Mouse (Mus musculus): ENCODE data around the gene Hdgfl2.

Gene Hdgfl2

GRCm38 (mm10) chr17:56131136-56131535 is 51.7 kb downstream of the Hdgfl2 start:
- DNase-seq (ENCODE audit: low spot score): no peak

- DNase-seq (ENCODE audit: low spot score): peak; percentile 78
Observed at GRCm38 (mm10) chr17:56131814-56132213, 52.4 kb downstream of the Hdgfl2 start.

GRCm38 (mm10) chr17:56132661-56133060 is 53.2 kb downstream of the Hdgfl2 start:
- DNase-seq (ENCODE audit: low spot score): peak; percentile 71

- DNase-seq (ENCODE audit: low spot score): no peak
Observed at GRCm38 (mm10) chr17:56133457-56134363, 54.3 kb downstream of the Hdgfl2 start.

GRCm38 (mm10) chr17:56134463-56134971 is 55.1 kb downstream of the Hdgfl2 start:
- DNase-seq (ENCODE audit: low spot score): peak; percentile 35

- DNase-seq (ENCODE audit: low spot score): no peak
Observed at GRCm38 (mm10) chr17:56136558-56136957, 57.1 kb downstream of the Hdgfl2 start.

GRCm38 (mm10) chr17:56137839-56138613 is 58.6 kb downstream of the Hdgfl2 start:
- DNase-seq (ENCODE audit: low spot score): no peak

GRCm38 (mm10) chr17:56139355-56139754 is 59.9 kb downstream of the Hdgfl2 start:
- DNase-seq (ENCODE audit: low spot score): no peak

GRCm38 (mm10) chr17:56139858-56140595 is 60.6 kb downstream of the Hdgfl2 start, which contains the start of gene Sema6b:
Sema6b (minus strand) TSS chr17:56140343.
- DNase-seq (ENCODE audit: low spot score): no peak

- DNase-seq (ENCODE audit: low spot score): no peak
Observed at GRCm38 (mm10) chr17:56141702-56142605, 62.5 kb downstream of the Hdgfl2 start.

GRCm38 (mm10) chr17:56144546-56144945 is 65.1 kb downstream of the Hdgfl2 start:
- no peak for DNase-seq (ENCODE audit: low spot score)

GRCm38 (mm10) chr17:56146131-56146530 is 66.7 kb downstream of the Hdgfl2 start:
- DNase-seq (ENCODE audit: low spot score): no peak

- DNase-seq (ENCODE audit: low spot score): no peak
Observed at GRCm38 (mm10) chr17:56147420-56147819, 68.0 kb downstream of the Hdgfl2 start.

- no peak for DNase-seq (ENCODE audit: low spot score)
Observed at GRCm38 (mm10) chr17:56148280-56148679, 68.8 kb downstream of the Hdgfl2 start.

GRCm38 (mm10) chr17:56148790-56149618 is 69.6 kb downstream of the Hdgfl2 start:
- no peak for DNase-seq (ENCODE audit: low spot score)

GRCm38 (mm10) chr17:56149897-56150296 is 70.5 kb downstream of the Hdgfl2 start:
- no peak for DNase-seq (ENCODE audit: low spot score)

All from adipocyte (in vitro differentiated cells).